Mouse (Mus musculus) small intestine, adult 2 months (tissue): Measurements from ENCODE around the gene Spata33.

Experiments
- CTCF ChIP-seq: fragments of 200-500 bp; IDR thresholded peaks from 2 replicates; pipeline ENCODE4 v1.5.1; 2012; ENCODE audit warnings: low read depth, mild to moderate bottlenecking, control low read depth, inconsistent platforms, low read length, moderate library complexity, mixed read lengths; ENCODE audit not compliant: insufficient replicate concordance, insufficient read length; ENCODE audit errors: extremely low read depth
- POLR2A ChIP-seq: fragments of 200-500 bp; IDR thresholded peaks from 2 replicates; pipeline ENCODE4 v1.6.1; 2012; ENCODE audit warnings: low read depth, mild to moderate bottlenecking, control low read depth, inconsistent platforms, low read length, moderate library complexity

DNA sequence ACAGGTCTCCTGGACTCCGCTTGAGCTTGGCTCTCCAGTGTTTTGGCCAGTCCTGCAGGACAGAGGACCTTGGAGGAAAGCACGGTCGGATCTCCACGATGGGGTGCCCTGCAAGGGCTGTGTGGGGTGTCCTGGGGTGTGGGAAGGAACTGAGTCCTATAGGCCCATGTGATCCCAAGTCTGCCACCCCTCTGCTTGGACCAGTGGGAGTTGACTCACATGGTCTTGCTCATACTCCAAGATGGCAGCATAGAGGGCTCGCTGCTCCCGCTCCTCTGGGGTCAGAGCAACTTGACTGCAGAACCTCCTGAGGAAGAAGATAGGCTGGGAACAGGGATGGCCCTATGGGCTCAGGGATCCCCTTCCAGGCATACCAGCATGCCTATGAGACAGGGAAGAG lies 35.1 kb downstream of the Spata33 start:
- no peak for TF ChIP-seq POLR2A
- no peak for TF ChIP-seq CTCF
